Mouse (Mus musculus): ENCODE measurements around the gene Ms4a4d.

Ms4a4d gene

DNA sequence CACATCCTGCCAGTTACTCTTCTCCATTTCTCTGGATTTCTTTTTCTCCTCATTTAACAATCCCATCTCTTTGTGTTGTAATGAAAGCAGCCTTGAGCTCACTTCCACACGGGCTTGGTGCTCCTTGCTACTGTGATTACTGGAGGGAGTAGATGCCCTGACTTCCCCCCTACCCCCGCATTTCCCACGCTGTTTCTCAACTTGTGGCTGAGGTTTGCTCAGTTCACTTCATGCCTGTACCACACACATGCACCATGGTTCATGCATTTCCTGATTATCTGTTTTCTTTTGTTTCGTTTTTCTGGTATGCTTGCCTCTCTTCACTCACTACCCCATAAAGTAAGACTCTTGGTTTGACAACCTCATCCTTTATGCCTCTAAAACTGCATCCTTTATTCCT is 52.6 kb downstream of the Ms4a4d start:
- DNase-seq: peak in 1 of 2 experiments; percentile 40

DNA sequence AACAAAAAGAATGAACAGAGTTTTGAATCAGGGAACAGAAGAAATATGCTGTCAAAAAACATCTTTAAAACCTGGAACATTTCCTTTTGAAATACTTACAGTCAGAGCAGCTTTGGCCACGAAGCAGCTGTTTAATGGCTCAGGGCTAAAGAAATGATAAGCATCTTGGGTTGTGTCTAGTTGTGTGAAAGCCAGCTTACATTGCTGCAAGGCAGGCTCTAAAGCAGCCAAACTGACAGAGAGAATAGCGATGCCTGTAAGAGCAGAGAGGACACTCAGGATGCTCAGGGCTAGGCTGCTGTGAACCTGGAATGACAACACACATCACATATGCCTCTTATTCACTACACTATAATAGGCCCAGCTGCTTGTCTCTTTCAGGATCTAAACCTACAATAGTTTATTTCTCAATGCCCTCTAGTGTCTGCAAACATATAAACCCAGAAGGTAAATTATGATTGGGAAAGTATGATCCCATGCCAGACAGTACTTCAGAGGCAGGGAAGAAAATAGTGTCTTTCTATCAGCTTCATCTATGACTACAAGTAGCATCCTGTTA is 53.4 kb downstream of the Ms4a4d start:
- no peak for DNase-seq

DNA sequence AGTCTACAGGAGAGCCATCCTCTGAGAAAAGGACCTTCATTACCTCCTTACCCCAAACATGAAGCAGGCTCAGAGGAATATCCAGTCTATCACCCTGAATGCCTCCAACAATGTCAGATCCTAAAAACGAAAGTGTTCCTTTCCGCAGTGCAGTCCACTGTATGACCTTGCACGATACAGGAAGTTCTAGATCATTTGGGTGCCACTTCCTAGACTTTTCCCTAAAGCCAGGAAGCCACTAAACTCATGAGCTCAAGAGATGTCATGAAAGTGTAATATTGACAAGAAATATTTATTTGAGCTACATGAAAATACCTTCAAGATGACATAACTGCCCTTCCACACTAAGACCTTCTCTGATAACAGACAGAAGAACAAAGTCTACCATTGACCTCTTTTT is 64.7 kb downstream of the Ms4a4d start:
- no peak for DNase-seq

DNA sequence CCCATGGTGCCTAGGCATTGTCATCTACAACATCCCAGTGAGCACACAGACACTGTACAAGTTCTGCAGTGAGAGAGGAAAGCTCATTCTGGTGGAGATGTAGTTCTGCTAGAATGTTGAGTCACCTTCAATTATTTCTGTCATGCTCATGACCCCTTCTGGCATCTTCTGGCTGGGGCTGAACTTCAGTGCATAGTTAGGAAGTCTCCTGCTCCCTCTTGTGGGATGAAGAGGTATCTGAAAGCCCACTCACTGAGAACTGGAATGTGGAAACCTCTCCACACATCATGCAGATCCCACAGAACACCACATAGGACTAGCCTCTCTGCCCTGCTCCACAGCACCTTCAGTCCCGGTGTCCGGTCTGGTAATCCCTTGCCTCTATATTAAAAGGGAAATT is 65.4 kb downstream of the Ms4a4d start:
- DNase-seq: peak in 1 of 2 experiments; percentile 48

DNA sequence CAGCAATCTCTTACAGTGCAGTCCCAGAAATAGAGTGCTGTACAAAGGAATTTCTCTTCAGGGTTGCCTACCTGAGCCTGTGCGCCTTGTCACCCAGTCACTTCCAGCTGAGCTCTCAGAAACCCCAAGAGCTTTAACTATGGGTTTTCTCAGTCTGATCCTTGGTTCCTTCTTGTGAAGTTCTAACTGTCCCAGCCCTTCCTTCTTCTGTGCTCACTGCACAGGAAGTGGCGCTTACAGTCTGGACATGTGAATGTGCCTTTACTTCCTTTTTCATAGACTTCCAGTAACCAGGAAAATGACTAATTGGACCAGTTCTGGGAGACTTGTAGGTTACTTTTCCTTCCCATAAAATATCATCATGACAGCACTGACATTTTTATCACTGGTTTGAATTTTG is 68.0 kb downstream of the Ms4a4d start, which contains the start of gene Ms4a6d:
Gene Ms4a6d (minus strand): TSS at position 247 of the 400 bp plus-strand sequence.
- DNase-seq: no peak
